Mouse (Mus musculus): ENCODE data around the gene 9930111J21Rik2. TPM values are rescaled to one million over a fixed set of nuclear protein-coding genes. Genes with fewer than 3 reads are reported as not detected.

Gene 9930111J21Rik2
- polyA plus RNA-seq (2012; rRNA removed; ENCODE audit: low replicate concordance), result 3.5 and 4.5 TPM in 2 replicates

GRCm38 (mm10) chr11:49051093-49051891 lies at the start of gene 9930111J21Rik2:
Gene 9930111J21Rik2, minus strand, starts transcription at chr11:49051242.

DNA sequence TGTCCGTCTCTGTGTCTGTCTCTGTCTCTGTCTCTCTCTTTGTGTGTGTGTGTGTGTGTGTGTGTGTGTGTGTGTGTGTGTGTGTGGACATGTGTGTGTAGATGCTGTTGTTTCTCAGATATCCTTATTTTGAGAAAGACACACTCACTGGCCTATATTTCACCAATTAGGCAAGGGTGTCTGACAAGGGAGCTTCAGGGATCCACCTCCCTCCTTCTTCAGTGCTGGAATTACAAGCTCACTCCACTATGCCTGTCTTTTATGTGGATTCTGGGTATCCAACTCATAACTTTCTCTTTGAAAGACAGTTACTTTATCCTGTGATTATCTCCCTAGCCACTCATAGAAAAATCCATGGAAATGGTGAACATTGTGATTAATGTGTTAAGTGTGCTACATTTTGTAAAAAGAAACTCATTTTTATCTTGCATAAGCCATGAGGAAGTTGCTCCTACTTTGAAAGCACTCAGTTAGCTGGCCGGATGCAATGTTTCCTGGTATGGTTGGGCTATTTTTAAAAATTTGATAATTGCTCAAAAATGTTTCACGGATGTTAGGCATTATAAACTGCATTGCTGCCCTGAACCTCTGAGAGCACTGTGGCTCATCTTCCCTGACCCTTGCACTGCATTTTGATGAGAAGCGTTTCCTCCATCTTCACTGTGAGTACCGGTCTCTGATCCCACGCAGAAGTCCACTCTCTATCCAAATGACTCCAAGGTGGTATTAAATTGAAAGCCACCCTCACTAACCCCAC lies 25.1 kb upstream of the 9930111J21Rik2 start, which contains the start of gene Ifi47:
Gene Ifi47, plus strand, starts transcription at position 587 of the 757 bp plus-strand sequence.

DNA sequence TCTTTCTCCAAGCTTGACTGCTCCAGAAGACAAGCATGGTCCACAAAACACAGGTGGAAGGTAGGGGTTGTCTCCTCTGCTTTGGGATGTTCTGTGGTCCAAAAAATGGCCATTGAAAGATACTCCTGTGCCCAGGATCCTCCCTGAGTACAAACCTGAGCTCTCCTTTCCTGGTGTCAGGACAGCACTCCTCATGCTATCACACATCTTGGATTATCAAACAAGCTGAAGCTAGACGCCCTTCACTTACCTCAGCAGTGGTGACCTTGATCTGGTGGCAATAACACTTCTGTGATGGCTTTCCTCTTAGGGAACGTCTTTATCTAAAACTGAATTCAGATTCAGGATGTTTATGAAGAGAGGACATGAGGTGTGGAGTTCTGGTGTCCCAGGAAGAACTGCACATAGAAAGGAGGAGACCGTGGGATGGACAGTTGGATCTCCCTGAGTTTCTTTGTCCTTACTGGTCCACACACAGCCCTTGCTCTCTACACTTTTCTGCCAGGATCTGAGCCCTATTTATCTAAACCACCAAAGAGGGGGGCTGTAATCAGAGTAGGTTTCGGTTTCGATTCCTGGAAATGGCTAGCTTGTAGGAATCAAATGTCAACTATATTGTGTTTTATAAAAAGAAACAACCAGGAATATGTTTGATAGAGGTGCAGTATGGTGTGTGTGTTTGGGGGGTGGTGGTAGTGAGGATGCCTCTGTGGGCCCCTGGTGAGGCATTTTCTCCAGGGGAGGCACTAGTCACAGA lies 12.8 kb upstream of the 9930111J21Rik2 start, which contains the start of gene Tgtp2:
Gene Tgtp2, minus strand, starts transcription at position 494 of the 757 bp plus-strand sequence.

DNA sequence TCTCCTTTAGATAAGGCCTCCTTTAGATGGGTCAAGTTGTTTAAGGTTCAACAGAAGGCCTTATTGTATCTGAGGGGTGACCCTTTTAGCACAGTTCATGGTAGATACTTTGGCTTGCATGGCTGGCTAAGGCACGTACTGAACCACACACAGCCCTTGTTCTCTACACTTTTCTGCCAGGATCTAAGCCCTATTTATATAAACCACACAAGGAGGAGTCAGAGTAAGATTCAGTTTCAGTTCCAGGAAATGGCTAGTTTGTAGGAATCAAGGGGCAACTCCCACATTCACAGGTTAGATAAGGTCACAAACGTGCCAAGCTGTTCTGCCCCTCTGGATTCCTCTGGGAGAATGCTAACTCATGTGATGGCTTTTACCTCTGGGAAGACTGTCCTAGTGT lies 57.0 kb downstream of the 9930111J21Rik2 start, which contains the start of gene Tgtp1:
Gene Tgtp1, minus strand, starts transcription at position 155 of the 400 bp plus-strand sequence.

DNA sequence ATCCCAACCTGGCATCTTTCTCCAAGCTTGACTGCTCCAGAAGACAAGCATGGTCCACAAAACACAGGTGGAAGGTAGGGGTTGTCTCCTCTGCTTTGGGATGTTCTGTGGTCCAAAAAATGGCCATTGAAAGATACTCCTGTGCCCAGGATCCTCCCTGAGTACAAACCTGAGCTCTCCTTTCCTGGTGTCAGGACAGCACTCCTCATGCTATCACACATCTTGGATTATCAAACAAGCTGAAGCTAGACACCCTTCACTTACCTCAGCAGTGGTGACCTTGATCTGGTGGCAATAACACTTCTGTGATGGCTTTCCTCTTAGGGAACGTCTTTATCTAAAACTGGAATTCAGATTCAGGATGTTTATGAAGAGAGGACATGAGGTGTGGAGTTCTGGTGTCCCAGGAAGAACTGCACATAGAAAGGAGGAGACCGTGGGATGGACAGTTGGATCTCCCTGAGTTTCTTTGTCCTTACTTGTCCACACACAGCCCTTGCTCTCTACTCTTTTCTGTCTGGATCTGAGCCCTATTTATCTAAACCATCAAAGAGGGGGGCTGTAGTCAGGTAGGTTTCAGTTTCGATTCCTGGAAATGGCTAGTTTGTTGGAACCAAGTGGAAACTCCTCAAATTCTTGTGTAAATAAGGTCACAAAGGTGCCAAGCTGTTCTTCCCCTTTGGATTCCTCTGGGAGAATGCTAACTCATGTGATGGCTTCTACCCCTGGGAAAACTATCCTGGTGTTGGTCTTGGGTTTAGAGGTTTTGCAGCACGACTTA lies 59.1 kb downstream of the 9930111J21Rik2 start, which contains the start of gene Gm12185:
Gene Gm12185, minus strand, starts transcription at position 487 of the 781 bp plus-strand sequence.

DNA sequence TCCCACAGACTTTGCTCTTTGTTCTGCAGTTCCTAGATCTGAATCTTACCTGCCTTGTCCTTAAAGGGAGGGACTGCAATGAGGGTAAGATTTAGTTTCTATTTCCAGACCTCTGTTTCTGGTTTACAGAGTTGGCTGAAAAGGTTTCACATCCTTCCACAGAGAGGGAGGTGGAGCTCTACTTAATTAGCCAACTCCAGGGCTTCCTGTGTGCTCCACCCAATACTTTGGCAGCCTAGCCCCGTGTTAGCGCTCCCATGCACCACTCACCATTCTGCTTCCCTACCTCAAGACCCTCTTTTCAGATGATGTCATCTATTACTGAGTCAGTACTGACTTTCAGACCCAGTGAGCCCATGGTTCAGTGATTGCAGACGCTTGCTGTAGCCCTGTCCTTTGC lies 71.8 kb downstream of the 9930111J21Rik2 start, which contains the start of gene 9930111J21Rik1:
Gene 9930111J21Rik1, minus strand, starts transcription at position 148 of the 400 bp plus-strand sequence.

DNA sequence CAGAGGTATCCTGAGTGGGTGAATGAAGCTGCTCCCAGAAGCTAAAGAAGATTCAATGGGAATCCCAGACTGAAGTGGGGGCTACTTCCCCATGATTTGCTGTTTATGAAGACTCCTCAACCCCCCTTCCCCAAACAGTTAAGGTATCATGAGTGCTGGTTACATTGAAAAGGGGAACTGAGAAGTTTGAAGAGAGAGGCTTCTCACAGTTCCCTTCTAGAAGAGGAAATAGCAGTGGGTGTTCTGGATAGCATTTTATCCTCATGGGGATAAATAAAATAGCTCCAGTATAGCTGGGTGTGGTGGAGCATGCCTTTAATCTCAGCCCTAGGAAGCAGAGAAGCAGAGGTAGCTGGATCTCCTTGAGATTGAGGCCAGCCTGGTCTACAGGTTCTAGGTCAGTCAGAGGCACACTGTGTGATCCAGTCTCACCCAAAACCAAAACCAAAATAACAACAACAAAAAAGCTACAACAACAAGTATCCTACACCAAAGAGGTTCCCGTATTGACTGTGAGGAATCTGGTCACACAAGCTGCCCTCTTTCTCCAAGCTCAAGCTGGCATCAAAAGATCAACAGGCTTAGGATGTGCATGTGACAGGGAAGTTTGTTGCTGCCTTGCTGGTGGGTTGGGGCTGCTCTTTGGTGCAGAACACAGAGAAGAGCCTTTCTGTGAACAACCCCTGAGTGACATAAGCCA lies 72.7 kb downstream of the 9930111J21Rik2 start, which contains the start of gene Olfr56:
Gene Olfr56, plus strand, starts transcription at position 650 of the 700 bp plus-strand sequence.

Other genes starting within 250 kb of the 9930111J21Rik2 start
- 28.6 and 34.7 TPM in 2 replicates for gene Trim41, start 233.9 kb downstream of the 9930111J21Rik2 start, polyA plus RNA-seq (2012; rRNA removed; ENCODE audit: low replicate concordance)
- gene Trim7, start 225.1 kb downstream of the 9930111J21Rik2 start, polyA plus RNA-seq (2012; rRNA removed; ENCODE audit: low replicate concordance), result 1.7 and 4.2 TPM in 2 replicates
- 11.8 and 14.5 TPM in 2 replicates for gene Gm12184, start 224.6 kb downstream of the 9930111J21Rik2 start, polyA plus RNA-seq (2012; rRNA removed; ENCODE audit: low replicate concordance)
- gene Irgm1, start 179.6 kb downstream of the 9930111J21Rik2 start, polyA plus RNA-seq (2012; rRNA removed; ENCODE audit: low replicate concordance), result 16.5 and 34.6 TPM in 2 replicates
- gene Gm5431, start 149.0 kb downstream of the 9930111J21Rik2 start, polyA plus RNA-seq (2012; rRNA removed; ENCODE audit: low replicate concordance), result 1.1 and 1.4 TPM in 2 replicates
- 21.9 and 22.1 TPM in 2 replicates for gene Psme2b, start 105.1 kb downstream of the 9930111J21Rik2 start, polyA plus RNA-seq (2012; rRNA removed; ENCODE audit: low replicate concordance)
- 0.31 and 0.32 TPM in 2 replicates for gene Olfr56, start 72.4 kb downstream of the 9930111J21Rik2 start, polyA plus RNA-seq (2012; rRNA removed; ENCODE audit: low replicate concordance)
- gene 9930111J21Rik1, start 71.8 kb downstream of the 9930111J21Rik2 start, polyA plus RNA-seq (2012; rRNA removed; ENCODE audit: low replicate concordance), result 5.1 and 5.3 TPM in 2 replicates
- 0.32 and 0.35 TPM in 2 replicates for gene Gm12185, start 59.0 kb downstream of the 9930111J21Rik2 start, polyA plus RNA-seq (2012; rRNA removed; ENCODE audit: low replicate concordance)
- gene Tgtp1, start 57.1 kb downstream of the 9930111J21Rik2 start, polyA plus RNA-seq (2012; rRNA removed; ENCODE audit: low replicate concordance), result 5.1 and 6.2 TPM in 2 replicates
- 17.0 and 27.2 TPM in 2 replicates for gene Tgtp2, start 13.0 kb upstream of the 9930111J21Rik2 start, polyA plus RNA-seq (2012; rRNA removed; ENCODE audit: low replicate concordance)
- gene Ifi47, start 25.3 kb upstream of the 9930111J21Rik2 start, polyA plus RNA-seq (2012; rRNA removed; ENCODE audit: low replicate concordance), result 8.8 and 16.0 TPM in 2 replicates
- 0.71 and 1.3 TPM in 2 replicates for gene Olfr1396, start 63.6 kb upstream of the 9930111J21Rik2 start, polyA plus RNA-seq (2012; rRNA removed; ENCODE audit: low replicate concordance)
- 0.04 TPM in 1 of 2 replicates, not detected in the other for gene Olfr1395, start 91.0 kb upstream of the 9930111J21Rik2 start, polyA plus RNA-seq (2012; rRNA removed; ENCODE audit: low replicate concordance)
- gene Olfr1394, start 103.1 kb upstream of the 9930111J21Rik2 start, polyA plus RNA-seq (2012; rRNA removed; ENCODE audit: low replicate concordance), result not detected in 2 replicates
- 21.7 and 60.9 TPM in 2 replicates for gene Btnl9, start 135.9 kb upstream of the 9930111J21Rik2 start, polyA plus RNA-seq (2012; rRNA removed; ENCODE audit: low replicate concordance)
- 1.5 and 3.9 TPM in 2 replicates for gene Zfp62, start 152.1 kb upstream of the 9930111J21Rik2 start, polyA plus RNA-seq (2012; rRNA removed; ENCODE audit: low replicate concordance)
- gene Mgat1, start 192.9 kb upstream of the 9930111J21Rik2 start, polyA plus RNA-seq (2012; rRNA removed; ENCODE audit: low replicate concordance), result 159 and 174 TPM in 2 replicates
- 0.19 and 0.28 TPM in 2 replicates for gene Olfr1393, start 227.1 kb upstream of the 9930111J21Rik2 start, polyA plus RNA-seq (2012; rRNA removed; ENCODE audit: low replicate concordance)
- 0.06 and 0.17 TPM in 2 replicates for gene Olfr1392, start 234.0 kb upstream of the 9930111J21Rik2 start, polyA plus RNA-seq (2012; rRNA removed; ENCODE audit: low replicate concordance)

Data from subcutaneous adipose tissue, adult 2 months (tissue).